Mouse (Mus musculus) thymus, adult 2 months (tissue): ENCODE measurements around the gene Nfkbib.

ENCODE experiments used
- CTCF ChIP-seq: fragments of 200-500 bp; IDR thresholded peaks from 2 replicates; pipeline ENCODE4 v1.5.1; 2012; ENCODE audit warnings: mild to moderate bottlenecking, control low read depth, low read length, moderate library complexity, borderline replicate concordance; ENCODE audit not compliant: control insufficient read depth, poor library complexity, insufficient read depth; ENCODE audit errors: extremely low read depth
- POLR2A ChIP-seq: fragments of 200-500 bp; IDR thresholded peaks from 2 replicates; pipeline ENCODE4 v1.6.1; 2012; ENCODE audit warnings: mild to moderate bottlenecking, low read length, control low read depth, moderate library complexity; ENCODE audit not compliant: control insufficient read depth, poor library complexity, insufficient read depth; ENCODE audit errors: extremely low read depth

DNA sequence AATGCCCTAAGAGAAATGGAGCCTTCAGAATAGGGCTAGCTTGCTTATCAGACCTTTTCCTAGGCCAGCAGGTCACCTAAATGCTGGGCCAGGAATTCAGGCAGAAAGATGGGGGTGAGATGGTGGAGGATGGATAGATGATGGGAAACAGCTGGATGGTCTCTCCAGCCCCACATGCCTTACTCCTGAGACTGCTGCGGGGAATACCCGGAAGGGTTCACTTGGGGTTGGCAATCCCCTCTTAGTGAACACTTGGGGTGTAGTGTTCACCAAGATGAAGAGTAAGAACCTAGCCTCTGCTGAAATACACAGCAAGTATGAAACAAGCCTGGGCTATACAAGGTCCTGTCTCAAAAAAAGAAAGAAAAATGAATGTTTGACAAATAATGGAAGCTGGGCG, 21.9 kb upstream of the Nfkbib start:
- TF ChIP-seq CTCF (no peak), POLR2A (no peak)
